9 mouse cellular contexts compared by ENCODE assay signal in genomic region chr2:103743988-103744387, GRCm38 (mm10). TPM values are rescaled to one million over a fixed set of nuclear protein-coding genes. Genes with fewer than 3 reads are reported as not detected.
DNase-seq lines count a peak whose midpoint lies in the region; ATAC-seq and TF ChIP-seq lines count a peak whose summit lies in the region.
"Had no signal": no experiment of that assay in that cellular context is flagged by ENCODE, and none has a peak within 500 bp of the region (broad histone marks: within the 10 kb centered on the region; RNA-seq: fewer than 3 reads in every experiment).

No protein-coding gene starts in this region.

- peak; percentile 60 for DNase-seq in MN1 (ENCODE audit: low spot score)
- DNase-seq in cerebellum, adult 2 months = peak; percentile 43 to 57
- DNase-seq in gastrocnemius, adult 18-20 months (ENCODE audit: low spot score) = peak; percentile 34
- peak; percentile 30 for DNase-seq in layer of hippocampus, adult 9-10 months (ENCODE audit: low spot score)
- peak; percentile 36 to 46 for DNase-seq in spleen, postnatal 36 days (ENCODE audit: low spot score in 2 of 2)

- no peak overlapping the region for H3K9ac ChIP-seq in intestine, postnatal 0 days (ENCODE audit: low read depth, low read length)
- no peak overlapping the region for H3K9ac ChIP-seq in intestine, embryonic 15.5 days

- no peaks in the 10 kb centered on the region for H3K27me3 ChIP-seq in intestine, postnatal 0 days (replicated peaks; ENCODE audit: control insufficient read depth, insufficient read depth, low read length)
- no peaks in the 10 kb centered on the region for H3K27me3 ChIP-seq in intestine, embryonic 15.5 days (replicated peaks)
- H3K27me3 ChIP-seq in cerebellum, adult 2 months (ENCODE audit: control insufficient read depth, insufficient read depth, low read length) = no peaks in the 10 kb centered on the region
- H3K27me3 ChIP-seq: megakaryocyte, embryonic 14.5 days had no signal

- no peak overlapping the region for H3K4me3 ChIP-seq in intestine, postnatal 0 days (ENCODE audit: low read depth, low read length)
- H3K4me3 ChIP-seq in intestine, embryonic 15.5 days (replicated peaks) = no peak overlapping the region
- no peak overlapping the region for H3K4me3 ChIP-seq in cerebellum, adult 2 months (replicated peaks; ENCODE audit: insufficient read depth, low read depth, low read length)
- H3K4me3 ChIP-seq: megakaryocyte, embryonic 14.5 days had no signal

- TF ChIP-seq CTCF in intestine, postnatal 0 days (IDR thresholded peaks at IDR 0.05; ENCODE audit: low read depth) = peak; percentile 88
- peak; percentile 74 for TF ChIP-seq CTCF in cerebellum, adult 2 months (IDR thresholded peaks at IDR 0.05; ENCODE audit: borderline replicate concordance, insufficient read depth, low read depth, low read length)

- no peaks in the 10 kb centered on the region for H3K9me3 ChIP-seq in intestine, postnatal 0 days (ENCODE audit: control insufficient read depth)
- H3K9me3 ChIP-seq in intestine, embryonic 15.5 days = no peaks in the 10 kb centered on the region
- H3K9me3 ChIP-seq: megakaryocyte, embryonic 14.5 days had no signal

- ATAC-seq in intestine, postnatal 0 days = no peak
- ATAC-seq in intestine, embryonic 15.5 days = no peak
- ATAC-seq in megakaryocyte, adult 5-6 weeks (ENCODE audit: poor library complexity, severe bottlenecking) = peak; percentile 93

- peaks cover 53% of the 10 kb centered on the region for H3K36me3 ChIP-seq in intestine, postnatal 0 days (ENCODE audit: control insufficient read depth, insufficient read depth)
- peaks cover 13% of the 10 kb centered on the region; the same call in 1 of the 2 replicates for H3K36me3 ChIP-seq in intestine, embryonic 15.5 days

- WGBS in intestine, postnatal 0 days = 84% methylated on average over 7 of the region's 7 CpGs
- 77% methylated on average over 7 of the region's 7 CpGs for WGBS in intestine, embryonic 15.5 days
- WGBS in cerebellum, adult 2 months = 82% methylated on average over 7 of the region's 7 CpGs

- H3K4me1 ChIP-seq in intestine, postnatal 0 days (replicated peaks; ENCODE audit: control insufficient read depth, insufficient read depth, low read length) = no peaks in the 10 kb centered on the region
- no peaks in the 10 kb centered on the region for H3K4me1 ChIP-seq in intestine, embryonic 15.5 days (replicated peaks)
- H3K4me1 ChIP-seq in cerebellum, adult 2 months (ENCODE audit: control insufficient read depth, insufficient read depth, low read length) = no peaks in the 10 kb centered on the region

- TF ChIP-seq POLR2A in cerebellum, adult 2 months (IDR thresholded peaks at IDR 0.05; ENCODE audit: borderline replicate concordance, insufficient read depth, low read length) = no peak

- H3K4me2 ChIP-seq in intestine, postnatal 0 days (replicated peaks; ENCODE audit: low read depth) = no peak overlapping the region
- H3K4me2 ChIP-seq in intestine, embryonic 15.5 days (replicated peaks) = no peak overlapping the region

- H3K27ac ChIP-seq in intestine, postnatal 0 days (ENCODE audit: low read depth, low read length) = no peak overlapping the region
- no peak overlapping the region for H3K27ac ChIP-seq in intestine, embryonic 15.5 days
- no peak overlapping the region for H3K27ac ChIP-seq in cerebellum, adult 2 months (ENCODE audit: insufficient read depth, low read length)

RNA-seq across cellular contexts. Expression of gene Nat10, which starts 17.1 kb away (rescaled TPM):
- polyA plus RNA-seq in intestine, postnatal 0 days (2015; fragmentation: Nextera tagmentation; extraction: Ambion mirVana) = 8.8 and 9.3 TPM in 2 replicates
- polyA plus RNA-seq in intestine, embryonic 15.5 days (2015; fragmentation: Nextera tagmentation; extraction: Ambion mirVana) = 32.7 and 33.2 TPM in 2 replicates
- polyA plus RNA-seq in cerebellum, adult 2 months (2012; rRNA removed) = 41.4 and 46.1 TPM in 2 replicates
- 10 to 100 TPM; 14.3 to 17.3 TPM for total RNA-seq in gastrocnemius, adult 18-20 months (2021)
- 6.2 and 13.9 TPM in 2 replicates for total RNA-seq in megakaryocyte, adult 5-6 weeks (2015)
- total RNA-seq in megakaryocyte, adult 5-6 weeks (2017) = 12.1 and 14.7 TPM in 2 replicates

RNA-seq across cellular contexts. Expression of gene Caprin1, which starts 53.5 kb away (rescaled TPM):
- polyA plus RNA-seq in intestine, postnatal 0 days (2015; fragmentation: Nextera tagmentation; extraction: Ambion mirVana) = 91.4 and 103 TPM in 2 replicates
- polyA plus RNA-seq in intestine, embryonic 15.5 days (2015; fragmentation: Nextera tagmentation; extraction: Ambion mirVana) = 246 and 291 TPM in 2 replicates
- polyA plus RNA-seq in cerebellum, adult 2 months (2012; rRNA removed) = 144 and 151 TPM in 2 replicates
- 10 to 100 TPM; 92.9 to 94.5 TPM for total RNA-seq in gastrocnemius, adult 18-20 months (2021)
- total RNA-seq in megakaryocyte, adult 5-6 weeks (2015) = 209 and 211 TPM in 2 replicates
- total RNA-seq in megakaryocyte, adult 5-6 weeks (2017) = 242 and 276 TPM in 2 replicates
